Mouse (Mus musculus) heart, embryonic 14.5 days (tissue): ENCODE results near the gene Rbm10. TPM values are rescaled to one million over a fixed set of nuclear protein-coding genes. Genes with fewer than 3 reads are reported as not detected.

Experiments used
- ATAC-seq: fragments of 200-750 bp; cut with Nextera tagmentation; 2 replicates; pipeline ENCODE4 v1.8.0; 2017; ENCODE audit warnings: low read depth, moderate TSS enrichment; ENCODE audit not compliant: insufficient number of reproducible peaks, insufficient read depth, low FRiP score
- H3K27ac ChIP-seq, 2 experiments: fragments of 200-500 bp in 1 of 2; fragments of 300-500 bp in 1 of 2; sonication (generic) in 1 of 2; replicated peaks in 1 of 2; 2 replicates each; pipeline ENCODE4 v1.5.1; 2012 to 2014; ENCODE audit warnings: low read depth in 2 of 2, low read length in 2 of 2, control low read depth in 1 of 2, mild to moderate bottlenecking in 1 of 2, mixed read lengths in 1 of 2; ENCODE audit not compliant: control insufficient read depth in 1 of 2, insufficient read depth in 1 of 2
- H3K27me3 ChIP-seq: fragments of 300-500 bp; sonication (generic); 2 replicates; pipeline ENCODE4 v1.6.1; 2014; ENCODE audit warnings: mild to moderate bottlenecking, low read length, control low read depth; ENCODE audit not compliant: control insufficient read depth, insufficient read depth
- H3K36me3 ChIP-seq: fragments of 300-500 bp; sonication (generic); 2 replicates; pipeline ENCODE4 v1.6.1; 2014; ENCODE audit warnings: mild to moderate bottlenecking, control low read depth, low read length, mixed read lengths; ENCODE audit not compliant: control insufficient read depth, insufficient read depth
- H3K4me1 ChIP-seq, 2 experiments: fragments of 200-500 bp in 1 of 2; fragments of 300-500 bp in 1 of 2; sonication (generic) in 1 of 2; 2 replicates each; pipeline ENCODE4 v1.6.1; 2012 to 2014; ENCODE audit warnings: low read length in 2 of 2, control low read depth in 1 of 2, mixed read lengths in 1 of 2; ENCODE audit not compliant: control insufficient read depth in 2 of 2, insufficient read depth in 2 of 2
- H3K4me2 ChIP-seq: fragments of 300-500 bp; sonication (generic); 2 replicates; pipeline ENCODE4 v1.6.1; 2014; ENCODE audit warnings: mild to moderate bottlenecking, low read length
- H3K4me3 ChIP-seq, 2 experiments: fragments of 200-500 bp in 1 of 2; fragments of 300-500 bp in 1 of 2; sonication (generic) in 1 of 2; 2 replicates each; pipeline ENCODE4 v1.5.1; 2012 to 2014; ENCODE audit warnings: low read length in 2 of 2, mild to moderate bottlenecking in 2 of 2, control low read depth in 1 of 2, low read depth in 1 of 2, moderate library complexity in 1 of 2; ENCODE audit not compliant: control insufficient read depth in 1 of 2, insufficient read depth in 1 of 2
- H3K9ac ChIP-seq: fragments of 300-500 bp; sonication (generic); 2 replicates; pipeline ENCODE4 v1.6.1; 2014; ENCODE audit warnings: mild to moderate bottlenecking, low read length
- H3K9me3 ChIP-seq: fragments of 300-500 bp; sonication (generic); 2 replicates; pipeline ENCODE4 v1.6.1; 2016; ENCODE audit warnings: low read length, control low read depth; ENCODE audit not compliant: control insufficient read depth
- WGBS: fragments of 180-500 bp; shearing (Covaris S2); extraction: QIAGEN DNeasy Blood & Tissue Kit; methylation state at CpG from one replicate; pipeline ENCODE4 v1.1.7; 2014; 5-methylcytosine and 5-hydroxymethylcytosine counted together
- polyA plus RNA-seq: library from polyadenylated mRNA; unstranded; fragments of >200 nt; fragmentation: Nextera tagmentation; extraction: Ambion mirVana; gene quantifications from 2 replicates; pipeline ENCODE4 v1.2.1, GENCODE M21; 2014

Gene Rbm10
- polyA plus RNA-seq = 32.9 and 33.9 TPM in 2 replicates

GRCm38 (mm10) chrX:20617176-20617902 lies at the start of gene Rbm10, which contains the start of gene Ndufb11:
Gene Rbm10, plus strand, starts transcription at chrX:20617503.
Gene Ndufb11, minus strand, starts transcription at chrX:20617619.
- peak; percentile 96 for ATAC-seq
- no peaks in the 10 kb centered on the region for H3K27me3 ChIP-seq
- H3K9me3 ChIP-seq = no peaks in the 10 kb centered on the region
- H3K4me3 ChIP-seq = peak within 1 kb of the TSS; percentile 53 to 95
- H3K9ac ChIP-seq = peak within 1 kb of the TSS; percentile 80
- H3K27ac ChIP-seq = peak within 1 kb of the TSS; percentile 89 to 99
- peak within 1 kb of the TSS; percentile 69 for H3K4me2 ChIP-seq
- 16% methylated on average over 47 of the region's 49 CpGs for WGBS
- peaks cover 38% of the 10 kb centered on the region for H3K36me3 ChIP-seq
- H3K4me1 ChIP-seq = peaks cover 0 to 12% of the 10 kb centered on the region in 2 experiments; a peak in 1 of 4 replicates

- peak; percentile 73 for ATAC-seq
- no peak overlapping the region for H3K9ac ChIP-seq
- no peak overlapping the region for H3K4me3 ChIP-seq
- WGBS = 22% methylated on average over 2 of the region's 2 CpGs
- 0 out of 4 replicates have a peak, but pooled peaks cover 0 to 3% of the 10 kb centered on the region in 2 experiments for H3K4me1 ChIP-seq
- H3K4me2 ChIP-seq = no peak overlapping the region
- H3K9me3 ChIP-seq = no peaks in the 10 kb centered on the region
- H3K36me3 ChIP-seq = no peaks in the 10 kb centered on the region
- no peaks in the 10 kb centered on the region for H3K27me3 ChIP-seq
- peak overlapping the region; percentile 46 to 50 for H3K27ac ChIP-seq
Observed at GRCm38 (mm10) chrX:20571024-20571423, 46.3 kb upstream of the Rbm10 start.

GRCm38 (mm10) chrX:20572683-20573082 lies 44.6 kb upstream of the Rbm10 start:
- peak overlapping the region in 1 of 2 experiments; percentile 39; a peak in 1 of 4 replicates for H3K27ac ChIP-seq
- H3K9ac ChIP-seq = no peak overlapping the region
- ATAC-seq = no peak
- 0 out of 4 replicates have a peak, but pooled peaks cover 0 to 3% of the 10 kb centered on the region in 2 experiments for H3K4me1 ChIP-seq
- H3K36me3 ChIP-seq = no peaks in the 10 kb centered on the region
- no peaks in the 10 kb centered on the region for H3K9me3 ChIP-seq
- 57% methylated on average over 9 of the region's 9 CpGs for WGBS
- no peaks in the 10 kb centered on the region for H3K27me3 ChIP-seq
- H3K4me2 ChIP-seq = no peak overlapping the region
- H3K4me3 ChIP-seq = no peak overlapping the region

GRCm38 (mm10) chrX:20573927-20574326 lies 43.4 kb upstream of the Rbm10 start:
- Histone ChIP-seq H3K4me2 (no peak overlapping the region), H3K36me3 (no peaks in the 10 kb centered on the region), H3K9ac (no peak overlapping the region), H3K27ac (no peak overlapping the region), H3K9me3 (no peaks in the 10 kb centered on the region), H3K4me1 (0 out of 4 replicates have a peak, but pooled peaks cover 0 to 3% of the 10 kb centered on the region in 2 experiments), H3K4me3 (no peak overlapping the region), H3K27me3 (no peaks in the 10 kb centered on the region)
- WGBS = 82% methylated on average over 4 of the region's 4 CpGs
- ATAC-seq = no peak

GRCm38 (mm10) chrX:20587968-20588367 lies 29.3 kb upstream of the Rbm10 start:
- no peak overlapping the region for H3K9ac ChIP-seq
- H3K9me3 ChIP-seq = no peaks in the 10 kb centered on the region
- H3K4me3 ChIP-seq = no peak overlapping the region
- H3K4me2 ChIP-seq = no peak overlapping the region
- H3K27me3 ChIP-seq = no peaks in the 10 kb centered on the region
- no peaks in the 10 kb centered on the region for H3K4me1 ChIP-seq
- ATAC-seq = no peak
- WGBS = 19% methylated on average over 4 of the region's 4 CpGs
- no peak overlapping the region for H3K27ac ChIP-seq
- H3K36me3 ChIP-seq = no peaks in the 10 kb centered on the region

GRCm38 (mm10) chrX:20608500-20608899 lies 8.8 kb upstream of the Rbm10 start:
- ATAC-seq = no peak
- Histone ChIP-seq H3K4me2 (no peak overlapping the region), H3K36me3 (no peaks in the 10 kb centered on the region), H3K27me3 (no peaks in the 10 kb centered on the region), H3K9ac (no peak overlapping the region), H3K4me1 (no peaks in the 10 kb centered on the region), H3K27ac (no peak overlapping the region), H3K9me3 (no peaks in the 10 kb centered on the region), H3K4me3 (no peak overlapping the region)
- 79% methylated on average over 4 of the region's 4 CpGs for WGBS

GRCm38 (mm10) chrX:20616861-20617175 lies 485 bp upstream of the Rbm10 start:
- WGBS = 18% methylated on average over 17 of the region's 17 CpGs
- no peak for ATAC-seq

More at GRCm38 (mm10) chrX:20616861-20617175, 485 bp upstream of the Rbm10 start:
- peaks cover 37% of the 10 kb centered on the region for H3K36me3 ChIP-seq
- no peaks in the 10 kb centered on the region for H3K27me3 ChIP-seq
- H3K4me3 ChIP-seq = peak overlapping the region; percentile 53 to 80
- peak overlapping the region; percentile 66 for H3K4me2 ChIP-seq
- peaks cover 0 to 12% of the 10 kb centered on the region in 2 experiments; a peak in 1 of 4 replicates for H3K4me1 ChIP-seq
- H3K27ac ChIP-seq = peak overlapping the region; percentile 89 to 99
- H3K9me3 ChIP-seq = no peaks in the 10 kb centered on the region
- H3K9ac ChIP-seq = peak overlapping the region; percentile 79
